Comparison of ENCODE assay signal across 21 mouse cellular contexts in genomic region chr4:116700964-116701363, GRCm38 (mm10). TPM values are rescaled to one million over a fixed set of nuclear protein-coding genes. Genes with fewer than 3 reads are reported as not detected.
DNase-seq lines count a peak whose midpoint lies in the region; ATAC-seq and TF ChIP-seq lines count a peak whose summit lies in the region.
"Had no signal": no experiment of that assay in that cellular context is flagged by ENCODE, and none has a peak within 500 bp of the region (broad histone marks: within the 10 kb centered on the region; RNA-seq: fewer than 3 reads in every experiment).

No protein-coding gene starts in this region.

- H3K9ac ChIP-seq in intestine, embryonic 15.5 days: no peak overlapping the region
- H3K9ac ChIP-seq in intestine, embryonic 16.5 days (ENCODE audit: low read depth, low read length): no peak overlapping the region
- H3K9ac ChIP-seq in CH12.LX (ENCODE audit: insufficient read depth, low read depth): no peak overlapping the region
- no peak overlapping the region for H3K9ac ChIP-seq in hindbrain, postnatal 0 days (replicated peaks; ENCODE audit: low read length)
- H3K9ac ChIP-seq: forebrain, embryonic 13.5 days; hindbrain, embryonic 12.5 days had no signal

- in situ Hi-C loops in CH12.LX (cut with MboI; ENCODE audit: low pct_ligation_motif_present, low pct_unique_long_range_greater_than_20kb, low sequenced_read_pairs): no loop called here

- TF ChIP-seq POLR2A in CH12.LX (IDR thresholded peaks at IDR 0.05; ENCODE audit: low read depth, low read length) (no peak; the same call in none of the 2 replicates), myocyte (IDR thresholded peaks at IDR 0.05; ENCODE audit: insufficient read length, low read depth) (no peak)

- DNase-seq in CH12.LX (ENCODE audit: extremely low read depth): no peak
- peak; percentile 25 for DNase-seq in Muller cell, postnatal 12 days (ENCODE audit: inconsistent ontology term)
- no peak for DNase-seq in hindbrain, postnatal 0 days (ENCODE audit: low spot score)
- DNase-seq in kidney, adult 18-20 months: no peak
- DNase-seq: adrenal gland, adult 2 months; adrenal gland, postnatal 36 days; cerebellum, adult 2 months; cerebellum, postnatal 10 days; gastrocnemius, postnatal 10 days; heart, adult 18-20 months; heart, postnatal 10 days; heart, postnatal 4 days had no signal

- 0 out of 2 replicates have a peak, but pooled peaks have one; percentile 34 for ATAC-seq in intestine, embryonic 15.5 days
- ATAC-seq in intestine, embryonic 16.5 days: no peak
- no peak for ATAC-seq in hindbrain, postnatal 0 days
- ATAC-seq: activated CD4-positive, CD25-positive, alpha-beta regulatory T cell, adult 4 months; forebrain, embryonic 13.5 days; hindbrain, embryonic 16.5 days had no signal

- H3K79me2 ChIP-seq in CH12.LX (replicated peaks; ENCODE audit: control insufficient read depth, extremely low read depth, insufficient read depth, poor library complexity, severe bottlenecking) (peaks cover 14% of the 10 kb centered on the region), myocyte (ENCODE audit: control insufficient read depth, insufficient read depth) (peaks cover 14% of the 10 kb centered on the region)

- TF ChIP-seq CTCF in CH12.LX (conservative IDR thresholded peaks at IDR 0.05 in 1 of 2, IDR thresholded peaks at IDR 0.05 in 1 of 2; ENCODE audit: low read depth in 2 of 2, low read length in 2 of 2): no peak
- TF ChIP-seq CTCF in hindbrain, postnatal 0 days (IDR thresholded peaks at IDR 0.05; ENCODE audit: low read depth): no peak

- no peak overlapping the region for H3ac ChIP-seq in myocyte (ENCODE audit: control insufficient read depth, insufficient read length)

- dilution Hi-C loops in CH12.LX (cut with MboI; ENCODE audit: extremely low pct_ligation_motif_present, extremely low pct_unique_long_range_greater_than_20kb, low sequenced_read_pairs): no loop called here

- TF ChIP-seq EP300 in CH12.LX (IDR thresholded peaks at IDR 0.05; ENCODE audit: low read length): no peak

- no peak for TF ChIP-seq RAD21 in CH12.LX (IDR thresholded peaks at IDR 0.05; ENCODE audit: low read depth, low read length)

- WGBS in intestine, embryonic 15.5 days: 69% methylated on average over 1 of the region's 1 CpGs
- WGBS in intestine, embryonic 16.5 days: 78% methylated on average over 1 of the region's 1 CpGs
- 82% methylated on average over 1 of the region's 1 CpGs for WGBS in hindbrain, postnatal 0 days

- peaks cover 23% of the 10 kb centered on the region; the same call in 1 of the 2 replicates for H3K36me3 ChIP-seq in intestine, embryonic 15.5 days
- H3K36me3 ChIP-seq in intestine, embryonic 16.5 days (ENCODE audit: control insufficient read depth, insufficient read depth, low read length): 0 out of 2 replicates have a peak, but pooled peaks cover 5% of the 10 kb centered on the region
- peaks cover 41 to 74% of the 10 kb centered on the region in 2 experiments for H3K36me3 ChIP-seq in CH12.LX (replicated peaks in 1 of 2; ENCODE audit: control insufficient read depth in 1 of 2, insufficient read depth in 1 of 2, low read length in 1 of 2)
- peaks cover 44% of the 10 kb centered on the region for H3K36me3 ChIP-seq in myocyte (ENCODE audit: control insufficient read depth, insufficient read depth)
- peaks cover 18% of the 10 kb centered on the region; the same call in 1 of the 2 replicates for H3K36me3 ChIP-seq in hindbrain, postnatal 0 days (ENCODE audit: insufficient read depth, low read length)

- H3K9me3 ChIP-seq in intestine, embryonic 15.5 days: no peaks in the 10 kb centered on the region
- no peaks in the 10 kb centered on the region for H3K9me3 ChIP-seq in intestine, embryonic 16.5 days (ENCODE audit: control insufficient read depth, low read length)
- no peaks in the 10 kb centered on the region for H3K9me3 ChIP-seq in CH12.LX (replicated peaks; ENCODE audit: low read length)
- no peaks in the 10 kb centered on the region for H3K9me3 ChIP-seq in hindbrain, postnatal 0 days (ENCODE audit: low read length)
- H3K9me3 ChIP-seq: embryonic facial prominence, embryonic 10.5 days; forebrain, embryonic 13.5 days; heart, embryonic 10.5 days; hindbrain, embryonic 12.5 days had no signal

- no peak overlapping the region for H3K27ac ChIP-seq in intestine, embryonic 15.5 days
- no peak overlapping the region for H3K27ac ChIP-seq in intestine, embryonic 16.5 days (ENCODE audit: low read length)
- no peak overlapping the region for H3K27ac ChIP-seq in CH12.LX (ENCODE audit: insufficient read depth, low read depth)
- no peak overlapping the region for H3K27ac ChIP-seq in hindbrain, postnatal 0 days
- H3K27ac ChIP-seq: embryonic facial prominence, embryonic 10.5 days; forebrain, embryonic 13.5 days; heart, embryonic 10.5 days; hindbrain, embryonic 12.5 days had no signal

- H3K4me1 ChIP-seq in intestine, embryonic 15.5 days (replicated peaks): no peaks in the 10 kb centered on the region
- no peaks in the 10 kb centered on the region for H3K4me1 ChIP-seq in intestine, embryonic 16.5 days (ENCODE audit: control insufficient read depth, insufficient read depth, low read length)
- peaks cover 0 to 2% of the 10 kb centered on the region in 2 experiments; a peak in 1 of 4 replicates for H3K4me1 ChIP-seq in CH12.LX (ENCODE audit: control insufficient read depth in 1 of 2, insufficient read depth in 2 of 2)
- H3K4me1 ChIP-seq in hindbrain, postnatal 0 days (ENCODE audit: insufficient read depth, low read length): no peaks in the 10 kb centered on the region
- H3K4me1 ChIP-seq: embryonic facial prominence, embryonic 10.5 days; forebrain, embryonic 13.5 days; heart, embryonic 10.5 days; hindbrain, embryonic 12.5 days had no signal

- H3K4me2 ChIP-seq in intestine, embryonic 15.5 days (replicated peaks): no peak overlapping the region
- no peak overlapping the region for H3K4me2 ChIP-seq in intestine, embryonic 16.5 days (ENCODE audit: low read depth, low read length)
- H3K4me2 ChIP-seq in CH12.LX (ENCODE audit: insufficient read depth, low read depth, poor library complexity, severe bottlenecking): no peak overlapping the region
- H3K4me2 ChIP-seq in myocyte (ENCODE audit: low read depth): no peak overlapping the region
- H3K4me2 ChIP-seq in hindbrain, postnatal 0 days (ENCODE audit: low read depth, low read length): no peak overlapping the region
- H3K4me2 ChIP-seq: forebrain, embryonic 13.5 days; hindbrain, embryonic 12.5 days had no signal

- no peak overlapping the region for H3K4me3 ChIP-seq in intestine, embryonic 15.5 days (replicated peaks)
- H3K4me3 ChIP-seq in intestine, embryonic 16.5 days (ENCODE audit: low read length): no peak overlapping the region
- no peak overlapping the region for H3K4me3 ChIP-seq in CH12.LX (replicated peaks in 1 of 3; ENCODE audit: low read depth in 2 of 3, low read length in 2 of 3, poor library complexity in 1 of 3)
- H3K4me3 ChIP-seq in myocyte: no peak overlapping the region
- no peak overlapping the region for H3K4me3 ChIP-seq in hindbrain, postnatal 0 days (ENCODE audit: low read length)
- H3K4me3 ChIP-seq: embryonic facial prominence, embryonic 10.5 days; forebrain, embryonic 13.5 days; heart, embryonic 10.5 days; hindbrain, embryonic 12.5 days had no signal

- no peaks in the 10 kb centered on the region for H3K27me3 ChIP-seq in intestine, embryonic 15.5 days (replicated peaks)
- no peaks in the 10 kb centered on the region for H3K27me3 ChIP-seq in intestine, embryonic 16.5 days (replicated peaks; ENCODE audit: control insufficient read depth, insufficient read depth, low read length)
- no peaks in the 10 kb centered on the region for H3K27me3 ChIP-seq in CH12.LX (replicated peaks)
- H3K27me3 ChIP-seq in myocyte (ENCODE audit: control insufficient read depth, insufficient read depth, insufficient read length): no peaks in the 10 kb centered on the region
- no peaks in the 10 kb centered on the region for H3K27me3 ChIP-seq in hindbrain, postnatal 0 days (ENCODE audit: insufficient read depth, low read length)
- H3K27me3 ChIP-seq: forebrain, embryonic 13.5 days; hindbrain, embryonic 12.5 days had no signal

RNA-seq across cellular contexts. Expression of gene Mmachc, which starts 7.2 kb away (rescaled TPM):
- polyA plus RNA-seq in intestine, embryonic 15.5 days (2015; fragmentation: Nextera tagmentation; extraction: Ambion mirVana): 23.0 and 24.6 TPM in 2 replicates
- 20.7 and 22.7 TPM in 2 replicates for polyA plus RNA-seq in intestine, embryonic 16.5 days (2015; fragmentation: Nextera tagmentation; extraction: Ambion mirVana)
- total RNA-seq in CH12.LX (2012; rRNA removed) (10.0 and 10.5 TPM in 2 replicates), CH12.LX (2014; rRNA removed) (28.2 and 32.1 TPM in 2 replicates)
- polyA plus RNA-seq in CH12.LX (2012; ENCODE audit: insufficient read length, low read depth) (15.4 and 15.5 TPM in 2 replicates), myocyte (2012; fragmentation: generic; extraction: Trizol) (17.2 TPM)
- total RNA-seq in hindbrain, postnatal 0 days (2014; rRNA removed): 20.5 and 20.6 TPM in 2 replicates
- polyA plus RNA-seq in hindbrain, postnatal 0 days (2015; fragmentation: Nextera tagmentation; extraction: Ambion mirVana): 20.2 TPM in 2 replicates

RNA-seq across cellular contexts. Expression of gene Ccdc163, which starts 7.3 kb away (rescaled TPM):
- polyA plus RNA-seq in intestine, embryonic 15.5 days (2015; fragmentation: Nextera tagmentation; extraction: Ambion mirVana): 25.2 and 26.4 TPM in 2 replicates
- 21.3 and 22.6 TPM in 2 replicates for polyA plus RNA-seq in intestine, embryonic 16.5 days (2015; fragmentation: Nextera tagmentation; extraction: Ambion mirVana)
- 15.3 and 19.9 TPM in 2 replicates for total RNA-seq in CH12.LX (2012; rRNA removed)
- 18.1 and 20.2 TPM in 2 replicates for total RNA-seq in CH12.LX (2014; rRNA removed)
- polyA plus RNA-seq in CH12.LX (2012; ENCODE audit: insufficient read length, low read depth): 27.6 and 27.9 TPM in 2 replicates
- polyA plus RNA-seq in myocyte (2012; fragmentation: generic; extraction: Trizol): 18.9 TPM
- 11.5 and 26.7 TPM in 2 replicates for total RNA-seq in hindbrain, postnatal 0 days (2014; rRNA removed)
- 9.4 and 10.0 TPM in 2 replicates for polyA plus RNA-seq in hindbrain, postnatal 0 days (2015; fragmentation: Nextera tagmentation; extraction: Ambion mirVana)

RNA-seq across cellular contexts. Expression of gene Prdx1, which starts 15.6 kb away (rescaled TPM):
- 1,436 and 1,568 TPM in 2 replicates for polyA plus RNA-seq in intestine, embryonic 15.5 days (2015; fragmentation: Nextera tagmentation; extraction: Ambion mirVana)
- 1,384 and 1,485 TPM in 2 replicates for polyA plus RNA-seq in intestine, embryonic 16.5 days (2015; fragmentation: Nextera tagmentation; extraction: Ambion mirVana)
- total RNA-seq in CH12.LX (2012; rRNA removed) (269 and 378 TPM in 2 replicates), CH12.LX (2014; rRNA removed) (1,274 and 1,469 TPM in 2 replicates)
- polyA plus RNA-seq in CH12.LX (2012; ENCODE audit: insufficient read length, low read depth) (934 and 1,078 TPM in 2 replicates), myocyte (2012; fragmentation: generic; extraction: Trizol) (231 TPM)
- total RNA-seq in hindbrain, postnatal 0 days (2014; rRNA removed): 119 and 136 TPM in 2 replicates
- 589 and 626 TPM in 2 replicates for polyA plus RNA-seq in hindbrain, postnatal 0 days (2015; fragmentation: Nextera tagmentation; extraction: Ambion mirVana)

RNA-seq across cellular contexts. Expression of gene Tesk2, which starts 19.8 kb away (rescaled TPM):
- polyA plus RNA-seq in intestine, embryonic 15.5 days (2015; fragmentation: Nextera tagmentation; extraction: Ambion mirVana): 8.1 and 8.7 TPM in 2 replicates
- polyA plus RNA-seq in intestine, embryonic 16.5 days (2015; fragmentation: Nextera tagmentation; extraction: Ambion mirVana): 10.4 and 11.6 TPM in 2 replicates
- total RNA-seq in CH12.LX (2012; rRNA removed) (5.6 and 7.0 TPM in 2 replicates), CH12.LX (2014; rRNA removed) (5.4 and 5.8 TPM in 2 replicates)
- polyA plus RNA-seq in CH12.LX (2012; ENCODE audit: insufficient read length, low read depth) (3.5 and 4.8 TPM in 2 replicates), myocyte (2012; fragmentation: generic; extraction: Trizol) (3.8 TPM)
- 2.1 and 2.8 TPM in 2 replicates for total RNA-seq in hindbrain, postnatal 0 days (2014; rRNA removed)
- polyA plus RNA-seq in hindbrain, postnatal 0 days (2015; fragmentation: Nextera tagmentation; extraction: Ambion mirVana): 2.2 and 2.5 TPM in 2 replicates

RNA-seq across cellular contexts. Expression of gene Akr1a1, which starts 49.5 kb away (rescaled TPM):
- polyA plus RNA-seq in intestine, embryonic 15.5 days (2015; fragmentation: Nextera tagmentation; extraction: Ambion mirVana): 772 and 821 TPM in 2 replicates
- polyA plus RNA-seq in intestine, embryonic 16.5 days (2015; fragmentation: Nextera tagmentation; extraction: Ambion mirVana): 928 and 934 TPM in 2 replicates
- total RNA-seq in CH12.LX (2012; rRNA removed): 347 and 373 TPM in 2 replicates
- 517 and 533 TPM in 2 replicates for total RNA-seq in CH12.LX (2014; rRNA removed)
- polyA plus RNA-seq in CH12.LX (2012; ENCODE audit: insufficient read length, low read depth): 450 and 470 TPM in 2 replicates
- 746 TPM for polyA plus RNA-seq in myocyte (2012; fragmentation: generic; extraction: Trizol)
- total RNA-seq in hindbrain, postnatal 0 days (2014; rRNA removed): 523 and 571 TPM in 2 replicates
- polyA plus RNA-seq in hindbrain, postnatal 0 days (2015; fragmentation: Nextera tagmentation; extraction: Ambion mirVana): 752 and 790 TPM in 2 replicates
